8 mouse cellular contexts compared by ENCODE assay signal in genomic region chr7:130770707-130771106, GRCm38 (mm10). TPM values are rescaled to one million over a fixed set of nuclear protein-coding genes. Genes with fewer than 3 reads are reported as not detected.
DNase-seq lines count a peak whose midpoint lies in the region; ATAC-seq lines count a peak whose summit lies in the region.

No protein-coding gene starts in this region.

- peak; percentile 75 for DNase-seq in CD4-positive helper T cell, adult 2 months (ENCODE audit: low read depth, low spot score)
- peak; percentile 87 to 88 for DNase-seq in cerebellum, postnatal 36 days
- DNase-seq in gastrocnemius, postnatal 36 days, result peak; percentile 57 to 62
- DNase-seq in layer of hippocampus, adult 11-12 months (ENCODE audit: low spot score), result peak; percentile 85
- DNase-seq in lung, postnatal 10 days, result peak; percentile 89
- peak; percentile 69 for DNase-seq in retina, postnatal 7 days (ENCODE audit: low read depth, low spot score)
- peak; percentile 58 to 67 for DNase-seq in urinary bladder, adult 18-20 months (ENCODE audit: low spot score in 2 of 2)

- peak; percentile 73 for ATAC-seq in activated CD4-positive, CD25-positive, alpha-beta regulatory T cell, adult 4 months

- intact Hi-C loops in gastrocnemius, postnatal 36 days (cut with DNase I), result loop anchor here (2.0 kb wide), 1 partner anchor 144 kb away; no protein-coding TSS in a partner anchor

RNA-seq across cellular contexts. Expression of gene Btbd16, which starts 3.2 kb away (rescaled TPM):
- 1 to 10 TPM; 2.2 to 4.2 TPM for polyA plus RNA-seq in activated CD4-positive, CD25-positive, alpha-beta regulatory T cell, adult 4 months (2017; shearing (Covaris generic))
- not detected for total RNA-seq in gastrocnemius, postnatal 36 days (2021)

Comparison
In these comparisons a context has a peak if more than half of its experiments do, and no peak if none do; other contexts are left out.
1. Peak in every context shown above with its lines: DNase-seq and ATAC-seq.